Mouse (Mus musculus) thymus, adult 2 months (tissue): ENCODE measurements around the gene Olfr156.

Experiments
- CTCF ChIP-seq: fragments of 200-500 bp; IDR thresholded peaks from 2 replicates; pipeline ENCODE4 v1.5.1; 2012; ENCODE audit warnings: mild to moderate bottlenecking, control low read depth, low read length, moderate library complexity, borderline replicate concordance; ENCODE audit not compliant: control insufficient read depth, poor library complexity, insufficient read depth; ENCODE audit errors: extremely low read depth
- POLR2A ChIP-seq: fragments of 200-500 bp; IDR thresholded peaks from 2 replicates; pipeline ENCODE4 v1.6.1; 2012; ENCODE audit warnings: mild to moderate bottlenecking, low read length, control low read depth, moderate library complexity; ENCODE audit not compliant: control insufficient read depth, poor library complexity, insufficient read depth; ENCODE audit errors: extremely low read depth

GRCm38 (mm10) chr4:43854101-43854500 lies 30.4 kb upstream of the Olfr156 start:
- no peak for TF ChIP-seq CTCF
- TF ChIP-seq POLR2A, result no peak
